Mouse (Mus musculus): Measurements from ENCODE around the gene Pnpla7. TPM values are rescaled to one million over a fixed set of nuclear protein-coding genes. Genes with fewer than 3 reads are reported as not detected.

The Pnpla7 gene
- total RNA-seq, 1 experiment from 2014 or later, result 81.1 TPM

GRCm38 (mm10) chr2:24995332-24995731, 19.5 kb downstream of the Pnpla7 start:
- DNase-seq, result peak; percentile 51

- peak; percentile 80 for DNase-seq
These were observed 20.6 kb downstream of the Pnpla7 start for GRCm38 (mm10) chr2:24996471-24996870.

DNA sequence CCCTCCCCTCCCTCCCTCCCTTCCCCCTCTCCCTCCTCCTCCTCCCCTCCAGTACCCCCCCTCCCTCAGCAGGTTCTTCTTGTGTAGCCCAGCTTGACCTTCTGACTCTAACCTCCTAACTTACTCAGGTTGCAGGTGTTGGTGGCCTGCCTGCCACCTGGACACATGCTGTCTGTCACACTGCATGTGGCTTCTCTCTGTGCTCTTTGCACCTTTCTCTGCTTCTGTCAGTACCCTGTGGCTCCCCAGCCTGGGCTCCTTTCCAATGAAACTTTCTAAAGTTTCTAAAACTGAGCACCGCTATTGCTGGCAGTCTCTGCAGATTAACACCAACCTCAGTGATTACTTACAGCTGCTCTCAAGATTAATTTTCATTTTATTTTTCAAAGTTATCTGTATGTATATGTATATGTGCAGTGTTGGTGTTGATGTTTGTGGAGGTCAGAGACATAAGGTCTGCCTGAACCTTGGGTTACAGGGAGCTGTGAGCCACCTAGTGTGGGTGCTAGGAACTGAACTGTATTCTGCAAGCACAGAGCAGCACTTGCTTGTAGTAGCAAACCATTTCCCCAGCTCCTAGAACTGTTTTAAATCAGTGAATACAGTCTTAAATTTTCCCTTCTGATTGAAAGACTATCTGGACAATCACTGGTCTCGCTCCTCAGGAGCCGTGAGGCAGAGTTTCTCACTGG, 24.9 kb downstream of the Pnpla7 start:
- DNase-seq, result peak; percentile 51

- DNase-seq, result no peak
These were observed 28.3 kb downstream of the Pnpla7 start for GRCm38 (mm10) chr2:25003946-25004786.

GRCm38 (mm10) chr2:25006767-25007166, 30.9 kb downstream of the Pnpla7 start:
- no peak for DNase-seq

DNA sequence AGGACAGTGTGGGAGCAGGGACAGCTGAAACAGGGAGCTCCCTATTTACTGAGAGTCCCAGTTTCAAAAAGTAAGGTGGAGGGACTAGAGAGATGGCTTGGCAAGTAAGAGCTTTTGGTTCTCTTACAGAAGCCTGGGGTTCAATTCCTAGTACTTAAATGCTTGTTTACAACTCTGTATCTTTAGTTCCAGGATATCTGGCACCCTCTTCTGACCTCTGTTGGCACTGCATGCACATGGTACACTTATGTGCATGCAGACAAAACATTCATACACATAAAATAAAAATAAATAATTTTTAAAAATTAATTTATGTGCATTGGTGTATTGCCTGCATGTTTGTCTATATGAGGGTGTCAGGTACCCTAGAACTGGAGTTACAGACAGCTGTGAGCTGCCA, 32.4 kb downstream of the Pnpla7 start:
- no peak for DNase-seq

DNA sequence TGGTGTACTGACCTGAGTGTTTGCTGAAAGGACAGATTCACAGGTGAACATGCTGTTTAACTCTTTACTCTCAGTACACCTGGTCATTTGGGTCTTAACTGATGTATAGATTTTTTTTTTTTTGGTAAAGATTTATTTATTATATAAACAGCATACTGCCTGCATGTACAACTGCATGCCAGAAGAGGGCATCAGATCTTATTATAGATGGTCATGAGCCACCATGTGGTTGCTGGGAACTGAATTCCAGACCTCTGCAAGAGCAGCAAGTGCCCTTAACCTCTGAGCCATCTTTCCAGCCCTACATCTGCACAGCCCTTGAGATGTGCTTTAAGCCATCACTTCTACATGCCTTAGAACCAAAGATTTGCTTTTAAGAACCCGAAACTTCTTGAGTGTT, 46.8 kb downstream of the Pnpla7 start:
- DNase-seq, result no peak

DNA sequence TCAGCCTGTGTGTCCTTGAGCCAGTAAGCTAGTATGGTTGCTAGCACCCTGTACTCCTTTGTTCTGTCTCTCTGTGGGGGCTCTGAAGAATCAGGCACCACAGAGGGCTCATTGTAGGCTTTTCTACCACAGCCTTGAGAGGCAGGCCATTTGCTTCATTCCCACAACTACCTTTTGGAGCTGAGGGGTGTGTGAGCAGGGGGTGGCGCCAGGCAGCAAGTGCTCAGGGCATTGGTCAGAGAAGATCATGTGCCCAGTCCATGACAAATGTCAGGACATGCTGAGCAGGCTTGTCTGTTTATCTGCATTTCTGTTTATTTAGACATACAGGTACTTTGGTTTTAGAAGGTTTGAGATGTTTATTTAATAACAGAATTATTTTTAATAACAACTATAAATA, 49.3 kb downstream of the Pnpla7 start:
- DNase-seq, result no peak

- no peak for DNase-seq
These were observed 59.2 kb downstream of the Pnpla7 start for GRCm38 (mm10) chr2:25034994-25035393.

GRCm38 (mm10) chr2:25040089-25040488, 64.3 kb downstream of the Pnpla7 start:
- no peak for DNase-seq

- DNase-seq, result no peak
These were observed 75.1 kb downstream of the Pnpla7 start for GRCm38 (mm10) chr2:25050921-25051320.

GRCm38 (mm10) chr2:25051450-25051849, 75.6 kb downstream of the Pnpla7 start:
- DNase-seq, result no peak

- DNase-seq, result no peak
These were observed 77.3 kb downstream of the Pnpla7 start for GRCm38 (mm10) chr2:25053101-25053500.

GRCm38 (mm10) chr2:25054221-25055067, 78.6 kb downstream of the Pnpla7 start, which contains the start of gene Nsmf:
TSS of gene Nsmf (plus strand) at chr2:25054355.
- DNase-seq, result peak; percentile 87

DNA sequence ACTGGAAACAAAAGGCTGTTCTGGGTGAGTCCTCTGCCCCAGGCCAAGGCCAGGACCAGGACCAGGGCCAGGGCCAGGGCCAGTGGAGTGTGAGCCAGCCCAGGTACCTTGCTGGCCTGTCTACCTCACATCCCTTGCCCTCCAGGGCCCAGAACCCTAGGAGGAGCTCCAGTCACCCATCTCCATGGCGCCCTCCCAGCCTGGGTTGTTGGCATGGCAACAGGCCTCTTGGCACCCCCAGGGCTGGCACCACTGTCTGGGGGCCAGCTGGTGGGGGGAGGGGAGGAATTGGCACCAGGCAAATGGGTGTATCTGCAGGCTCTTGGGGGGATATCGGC, 79.2 kb downstream of the Pnpla7 start:
- peak; percentile 18 for DNase-seq

DNA sequence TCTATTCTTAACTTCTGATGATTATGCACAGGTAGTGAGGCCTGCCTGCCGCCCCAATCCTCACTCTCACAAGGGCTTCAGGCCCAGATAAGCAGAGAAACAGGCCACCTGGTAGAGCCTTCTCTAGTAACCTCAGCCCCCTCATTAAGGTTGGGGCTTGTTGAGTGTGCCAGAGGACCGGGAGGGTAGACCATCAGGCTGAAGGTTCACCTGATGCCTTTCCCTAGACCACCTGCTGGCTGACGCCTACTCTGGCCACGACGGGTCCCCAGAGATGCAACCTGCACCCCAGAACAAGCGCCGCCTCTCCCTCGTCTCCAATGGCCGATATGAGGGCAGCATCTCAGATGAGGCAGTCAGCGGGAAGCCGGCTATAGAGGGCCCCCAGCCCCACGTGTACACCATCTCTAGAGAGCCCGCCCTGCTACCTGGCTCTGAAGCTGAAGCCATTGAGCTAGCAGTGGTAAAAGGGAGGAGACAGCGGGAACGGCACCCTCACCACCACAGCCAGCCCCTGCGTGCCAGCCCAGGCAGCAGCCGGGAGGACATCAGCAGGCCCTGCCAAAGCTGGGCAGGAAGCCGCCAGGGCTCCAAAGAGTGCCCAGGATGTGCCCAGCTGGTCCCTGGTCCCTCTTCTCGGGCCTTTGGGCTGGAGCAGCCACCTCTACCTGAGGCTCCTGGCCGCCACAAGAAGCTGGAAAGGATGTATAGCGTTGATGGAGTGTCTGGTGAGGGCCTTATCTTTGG, 79.7 kb downstream of the Pnpla7 start:
- no peak for DNase-seq

DNA sequence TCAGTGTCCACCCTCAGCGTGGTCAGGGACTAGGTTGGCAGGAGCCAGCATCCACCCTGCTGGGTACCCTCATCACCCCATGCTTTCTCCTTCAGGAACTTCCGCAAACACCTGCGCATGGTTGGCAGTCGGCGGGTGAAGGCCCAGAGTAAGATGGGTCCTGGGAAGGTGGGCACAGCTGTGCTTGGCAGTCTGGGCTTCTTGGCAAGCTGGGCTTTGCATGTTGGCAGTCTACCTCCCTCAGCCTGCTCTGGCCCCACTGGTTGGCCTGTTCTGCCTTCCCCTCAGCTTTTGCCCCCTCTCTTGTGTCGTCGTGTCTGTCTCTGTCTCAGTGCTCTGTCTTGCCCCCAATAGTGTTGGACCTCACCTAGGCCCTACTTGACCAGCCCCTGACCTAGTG, 83.1 kb downstream of the Pnpla7 start:
- DNase-seq, result no peak

DNA sequence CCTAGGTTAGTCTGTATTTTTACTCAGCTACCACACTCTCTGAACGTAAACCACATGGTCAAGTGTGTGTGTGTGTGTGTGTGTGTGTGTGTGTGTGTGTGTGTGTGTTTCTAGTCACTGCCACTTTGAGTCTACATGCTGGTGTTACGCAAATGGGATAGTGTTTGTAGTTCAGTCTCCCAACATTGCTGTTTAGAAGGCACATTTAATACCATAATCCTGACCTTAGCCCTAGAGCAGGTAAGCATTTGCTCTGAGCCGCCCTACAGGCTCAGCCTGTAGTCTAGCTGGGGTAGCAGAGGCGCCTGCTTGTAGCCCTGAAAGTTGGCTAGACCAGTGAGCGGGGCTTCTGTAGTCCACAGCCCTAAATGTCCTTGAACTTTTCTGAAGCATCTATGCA, 87.7 kb downstream of the Pnpla7 start:
- DNase-seq, result no peak

GRCm38 (mm10) chr2:25064285-25064684, 88.5 kb downstream of the Pnpla7 start:
- no peak for DNase-seq

DNA sequence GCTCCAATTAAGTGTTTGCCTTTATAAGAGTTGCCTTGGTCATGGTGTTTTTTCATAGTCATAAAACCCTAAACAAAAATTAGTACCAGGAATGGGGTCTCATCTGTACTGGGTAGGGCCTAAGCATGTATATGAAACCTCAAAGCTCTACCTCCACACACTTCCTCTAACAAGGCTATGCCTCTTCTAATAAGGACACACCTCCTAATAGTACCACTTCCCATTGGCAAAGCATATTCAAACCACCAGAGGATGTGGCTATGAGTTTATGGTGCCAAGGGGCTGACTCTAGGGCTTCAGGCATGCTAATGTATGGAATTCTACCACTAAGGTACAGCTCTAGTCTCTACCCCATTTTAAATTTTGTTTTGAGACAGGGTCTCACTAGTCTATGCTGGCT, 89.7 kb downstream of the Pnpla7 start:
- DNase-seq, result no peak

GRCm38 (mm10) chr2:25066552-25066951, 90.7 kb downstream of the Pnpla7 start:
- DNase-seq, result no peak

DNA sequence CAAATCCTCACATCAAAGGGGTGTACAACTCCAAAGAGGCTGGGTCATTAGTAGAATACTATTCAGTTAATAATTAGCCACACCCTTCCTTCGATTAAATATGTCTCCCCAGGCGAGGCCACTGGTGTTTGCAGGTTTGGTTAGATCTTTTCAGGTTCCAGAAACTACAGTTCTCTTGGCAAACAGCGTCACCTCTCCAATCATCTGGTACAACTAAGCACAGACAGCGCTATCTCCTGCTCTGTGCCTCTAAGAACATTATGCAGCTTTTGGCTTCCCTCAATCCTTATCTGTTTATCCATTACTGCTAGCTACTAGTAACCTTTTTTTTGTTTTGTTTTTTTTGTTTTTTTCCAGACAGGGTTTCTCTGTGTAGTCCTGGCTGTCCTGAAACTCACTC, 93.7 kb downstream of the Pnpla7 start:
- no peak for DNase-seq

Measured in adrenal gland, postnatal 25 days (tissue).